Mouse (Mus musculus): Measurements from ENCODE around the gene Hoxd9. TPM values are rescaled to one million over a fixed set of nuclear protein-coding genes. Genes with fewer than 3 reads are reported as not detected.

Gene Hoxd9
- polyA plus RNA-seq, 1 experiment from 2014 or later, result not detected

GRCm38 (mm10) chr2:74732513-74733316 is 35.2 kb downstream of the Hoxd9 start:
- Histone ChIP-seq H3K36me3 (ENCODE audit: control insufficient read depth, insufficient read depth, low read length) (no peaks in the 10 kb centered on the region), H3K27me3 (replicated peaks; ENCODE audit: control insufficient read depth, insufficient read depth, low read length) (peaks cover 33% of the 10 kb centered on the region), H3K4me3 (ENCODE audit: low read length) (peak overlapping the region; percentile 42), H3K4me1 (ENCODE audit: control insufficient read depth, insufficient read depth, low read depth, low read length) (no peaks in the 10 kb centered on the region; the same call in 1 of the 2 replicates), H3K9me3 (ENCODE audit: control insufficient read depth, low read length) (no peaks in the 10 kb centered on the region), H3K27ac (ENCODE audit: low read depth, low read length) (peak overlapping the region; percentile 83), H3K4me2 (ENCODE audit: low read length) (peak overlapping the region; percentile 67), H3K9ac (ENCODE audit: low read depth, low read length) (peak overlapping the region; percentile 63)
- no peak for ATAC-seq
- 2% methylated on average over 52 of the region's 52 CpGs for WGBS

GRCm38 (mm10) chr2:74733317-74733661 is 35.8 kb downstream of the Hoxd9 start:
- peaks cover 36% of the 10 kb centered on the region for H3K27me3 ChIP-seq (replicated peaks; ENCODE audit: control insufficient read depth, insufficient read depth, low read length)
- peak overlapping the region; percentile 63; the same call in 1 of the 2 replicates for H3K9ac ChIP-seq (ENCODE audit: low read depth, low read length)
- peak overlapping the region; percentile 83 for H3K27ac ChIP-seq (ENCODE audit: low read depth, low read length)
- H3K9me3 ChIP-seq (ENCODE audit: control insufficient read depth, low read length), result no peaks in the 10 kb centered on the region
- peak overlapping the region; percentile 42 for H3K4me3 ChIP-seq (ENCODE audit: low read length)
- H3K36me3 ChIP-seq (ENCODE audit: control insufficient read depth, insufficient read depth, low read length), result no peaks in the 10 kb centered on the region
- ATAC-seq, result no peak
- WGBS, result under 1% methylated on average over 16 of the region's 16 CpGs
- H3K4me2 ChIP-seq (ENCODE audit: low read length), result peak overlapping the region; percentile 67
- no peaks in the 10 kb centered on the region; the same call in 1 of the 2 replicates for H3K4me1 ChIP-seq (ENCODE audit: control insufficient read depth, insufficient read depth, low read depth, low read length)

GRCm38 (mm10) chr2:74733765-74734164 is 36.2 kb downstream of the Hoxd9 start:
- no peak for ATAC-seq
- peak overlapping the region; percentile 63; the same call in 1 of the 2 replicates for H3K9ac ChIP-seq (ENCODE audit: low read depth, low read length)
- 3% methylated on average over 6 of the region's 6 CpGs for WGBS
- H3K4me3 ChIP-seq (ENCODE audit: low read length), result peak overlapping the region; percentile 42
- peaks cover 31% of the 10 kb centered on the region for H3K27me3 ChIP-seq (replicated peaks; ENCODE audit: control insufficient read depth, insufficient read depth, low read length)
- peak overlapping the region; percentile 67 for H3K4me2 ChIP-seq (ENCODE audit: low read length)
- H3K9me3 ChIP-seq (ENCODE audit: control insufficient read depth, low read length), result no peaks in the 10 kb centered on the region
- peak overlapping the region; percentile 83 for H3K27ac ChIP-seq (ENCODE audit: low read depth, low read length)
- no peaks in the 10 kb centered on the region for H3K36me3 ChIP-seq (ENCODE audit: control insufficient read depth, insufficient read depth, low read length)
- no peaks in the 10 kb centered on the region; the same call in 1 of the 2 replicates for H3K4me1 ChIP-seq (ENCODE audit: control insufficient read depth, insufficient read depth, low read depth, low read length)

- Histone ChIP-seq H3K27ac (ENCODE audit: low read depth, low read length) (peak overlapping the region; percentile 83), H3K9me3 (ENCODE audit: control insufficient read depth, low read length) (no peaks in the 10 kb centered on the region), H3K4me3 (ENCODE audit: low read length) (peak overlapping the region; percentile 42), H3K9ac (ENCODE audit: low read depth, low read length) (peak overlapping the region; percentile 66), H3K36me3 (ENCODE audit: control insufficient read depth, insufficient read depth, low read length) (no peaks in the 10 kb centered on the region), H3K4me2 (ENCODE audit: low read length) (peak overlapping the region; percentile 67), H3K4me1 (ENCODE audit: control insufficient read depth, insufficient read depth, low read depth, low read length) (no peaks in the 10 kb centered on the region; the same call in 1 of the 2 replicates), H3K27me3 (replicated peaks; ENCODE audit: control insufficient read depth, insufficient read depth, low read length) (peaks cover 32% of the 10 kb centered on the region)
- peak; percentile 25; the same call in 1 of the 2 replicates for ATAC-seq
- 4% methylated on average over 13 of the region's 13 CpGs for WGBS
Measured at GRCm38 (mm10) chr2:74734451-74734850, 36.9 kb downstream of the Hoxd9 start.

GRCm38 (mm10) chr2:74734996-74735811 is 37.7 kb downstream of the Hoxd9 start:
- no peaks in the 10 kb centered on the region for H3K36me3 ChIP-seq (ENCODE audit: control insufficient read depth, insufficient read depth, low read length)
- peak overlapping the region; percentile 67 for H3K4me2 ChIP-seq (ENCODE audit: low read length)
- peak overlapping the region; percentile 66 for H3K9ac ChIP-seq (ENCODE audit: low read depth, low read length)
- no peaks in the 10 kb centered on the region for H3K9me3 ChIP-seq (ENCODE audit: control insufficient read depth, low read length)
- peaks cover 31% of the 10 kb centered on the region for H3K27me3 ChIP-seq (replicated peaks; ENCODE audit: control insufficient read depth, insufficient read depth, low read length)
- peak overlapping the region; percentile 83 for H3K27ac ChIP-seq (ENCODE audit: low read depth, low read length)
- H3K4me3 ChIP-seq (ENCODE audit: low read length), result peak overlapping the region; percentile 42
- no peaks in the 10 kb centered on the region; the same call in 1 of the 2 replicates for H3K4me1 ChIP-seq (ENCODE audit: control insufficient read depth, insufficient read depth, low read depth, low read length)
- ATAC-seq, result no peak
- WGBS, result 7% methylated on average over 27 of the region's 27 CpGs

- peaks cover 31% of the 10 kb centered on the region for H3K27me3 ChIP-seq (replicated peaks; ENCODE audit: control insufficient read depth, insufficient read depth, low read length)
- peak overlapping the region; percentile 66 for H3K9ac ChIP-seq (ENCODE audit: low read depth, low read length)
- no peaks in the 10 kb centered on the region for H3K9me3 ChIP-seq (ENCODE audit: control insufficient read depth, low read length)
- peak overlapping the region; percentile 83 for H3K27ac ChIP-seq (ENCODE audit: low read depth, low read length)
- peak overlapping the region; percentile 67 for H3K4me2 ChIP-seq (ENCODE audit: low read length)
- WGBS, result under 1% methylated on average over 40 of the region's 42 CpGs
- no peaks in the 10 kb centered on the region for H3K36me3 ChIP-seq (ENCODE audit: control insufficient read depth, insufficient read depth, low read length)
- peak overlapping the region; percentile 42 for H3K4me3 ChIP-seq (ENCODE audit: low read length)
- ATAC-seq, result peak; percentile 25; the same call in 1 of the 2 replicates
- no peaks in the 10 kb centered on the region; the same call in 1 of the 2 replicates for H3K4me1 ChIP-seq (ENCODE audit: control insufficient read depth, insufficient read depth, low read depth, low read length)
Measured at GRCm38 (mm10) chr2:74735851-74736687, 38.5 kb downstream of the Hoxd9 start.

GRCm38 (mm10) chr2:74736688-74737577 is 39.4 kb downstream of the Hoxd9 start:
- Histone ChIP-seq H3K9ac (ENCODE audit: low read depth, low read length) (peak overlapping the region; percentile 66), H3K4me2 (ENCODE audit: low read length) (peak overlapping the region; percentile 67), H3K4me3 (ENCODE audit: low read length) (peak overlapping the region; percentile 42), H3K36me3 (ENCODE audit: control insufficient read depth, insufficient read depth, low read length) (no peaks in the 10 kb centered on the region), H3K27me3 (replicated peaks; ENCODE audit: control insufficient read depth, insufficient read depth, low read length) (peaks cover 33% of the 10 kb centered on the region), H3K9me3 (ENCODE audit: control insufficient read depth, low read length) (no peaks in the 10 kb centered on the region), H3K27ac (ENCODE audit: low read depth, low read length) (peak overlapping the region; percentile 83), H3K4me1 (ENCODE audit: control insufficient read depth, insufficient read depth, low read depth, low read length) (no peaks in the 10 kb centered on the region; the same call in 1 of the 2 replicates)
- no peak for ATAC-seq
- WGBS, result 5% methylated on average over 15 of the region's 15 CpGs

GRCm38 (mm10) chr2:74737578-74738070 is 40.1 kb downstream of the Hoxd9 start:
- Histone ChIP-seq H3K4me2 (ENCODE audit: low read length) (peak overlapping the region; percentile 67), H3K27ac (ENCODE audit: low read depth, low read length) (peak overlapping the region; percentile 83), H3K4me1 (ENCODE audit: control insufficient read depth, insufficient read depth, low read depth, low read length) (no peaks in the 10 kb centered on the region; the same call in 1 of the 2 replicates), H3K27me3 (replicated peaks; ENCODE audit: control insufficient read depth, insufficient read depth, low read length) (peaks cover 32% of the 10 kb centered on the region), H3K36me3 (ENCODE audit: control insufficient read depth, insufficient read depth, low read length) (no peaks in the 10 kb centered on the region), H3K9ac (ENCODE audit: low read depth, low read length) (peak overlapping the region; percentile 66), H3K4me3 (ENCODE audit: low read length) (peak overlapping the region; percentile 42), H3K9me3 (ENCODE audit: control insufficient read depth, low read length) (no peaks in the 10 kb centered on the region)
- 5% methylated on average over 7 of the region's 7 CpGs for WGBS
- ATAC-seq, result no peak

All from hindbrain, embryonic 16.5 days (tissue).